Comparison of ENCODE assay signal across 19 mouse cellular contexts in genomic region chr4:85207515-85207914, GRCm38 (mm10). TPM values are rescaled to one million over a fixed set of nuclear protein-coding genes. Genes with fewer than 3 reads are reported as not detected.
DNase-seq lines count a peak whose midpoint lies in the region; ATAC-seq and TF ChIP-seq lines count a peak whose summit lies in the region.
"Had no signal": no experiment of that assay in that cellular context is flagged by ENCODE, and none has a peak within 500 bp of the region (broad histone marks: within the 10 kb centered on the region; RNA-seq: fewer than 3 reads in every experiment).

No protein-coding gene starts in this region.

- 0 out of 2 replicates have a peak, but pooled peaks cover 4% of the 10 kb centered on the region for H3K4me1 ChIP-seq in forebrain, postnatal 0 days (ENCODE audit: insufficient read depth)
- H3K4me1 ChIP-seq in forebrain, embryonic 12.5 days = 0 out of 2 replicates have a peak, but pooled peaks cover 3% of the 10 kb centered on the region
- H3K4me1 ChIP-seq in midbrain, postnatal 0 days (ENCODE audit: insufficient read depth, low read length) = 0 out of 2 replicates have a peak, but pooled peaks cover 4% of the 10 kb centered on the region
- H3K4me1 ChIP-seq in midbrain, embryonic 13.5 days (replicated peaks) = peaks cover 5% of the 10 kb centered on the region
- peaks cover 5% of the 10 kb centered on the region for H3K4me1 ChIP-seq in kidney, embryonic 15.5 days
- H3K4me1 ChIP-seq: liver, embryonic 12.5 days had no signal

- no peak for ATAC-seq in forebrain, postnatal 0 days
- no peak for ATAC-seq in forebrain, embryonic 12.5 days (ENCODE audit: low FRiP score)
- no peak for ATAC-seq in midbrain, postnatal 0 days (ENCODE audit: low FRiP score)
- no peak for ATAC-seq in midbrain, embryonic 13.5 days
- no peak for ATAC-seq in kidney, embryonic 15.5 days (replicated peaks; ENCODE audit: low FRiP score)
- ATAC-seq: liver, embryonic 12.5 days; midbrain, embryonic 15.5 days had no signal

- H3K27me3 ChIP-seq in forebrain, postnatal 0 days (ENCODE audit: insufficient read depth, low read length) = 0 out of 2 replicates have a peak, but pooled peaks cover 3% of the 10 kb centered on the region
- H3K27me3 ChIP-seq in forebrain, embryonic 12.5 days = peaks cover 45% of the 10 kb centered on the region
- no peaks in the 10 kb centered on the region for H3K27me3 ChIP-seq in midbrain, postnatal 0 days (ENCODE audit: insufficient read depth, low read length)
- H3K27me3 ChIP-seq in midbrain, embryonic 13.5 days = peaks cover 33% of the 10 kb centered on the region
- H3K27me3 ChIP-seq in kidney, embryonic 15.5 days = peaks cover 39% of the 10 kb centered on the region

- no peak overlapping the region for H3K4me3 ChIP-seq in forebrain, postnatal 0 days (ENCODE audit: low read depth, low read length)
- no peak overlapping the region for H3K4me3 ChIP-seq in forebrain, embryonic 12.5 days (replicated peaks)
- no peak overlapping the region for H3K4me3 ChIP-seq in midbrain, postnatal 0 days (ENCODE audit: low read depth, low read length)
- H3K4me3 ChIP-seq in midbrain, embryonic 13.5 days (replicated peaks) = no peak overlapping the region
- no peak overlapping the region for H3K4me3 ChIP-seq in kidney, embryonic 15.5 days (replicated peaks)
- H3K4me3 ChIP-seq: embryonic facial prominence, embryonic 13.5 days; heart, embryonic 12.5 days; limb, embryonic 12.5 days; liver, embryonic 12.5 days; megakaryocyte, embryonic 14.5 days; midbrain, embryonic 15.5 days had no signal

- 86% methylated on average over 9 of the region's 9 CpGs for WGBS in forebrain, postnatal 0 days
- WGBS in forebrain, embryonic 12.5 days = 86% methylated on average over 9 of the region's 9 CpGs
- WGBS in midbrain, postnatal 0 days = 90% methylated on average over 9 of the region's 9 CpGs
- 94% methylated on average over 9 of the region's 9 CpGs for WGBS in midbrain, embryonic 13.5 days
- WGBS in kidney, embryonic 15.5 days = 94% methylated on average over 9 of the region's 9 CpGs

- H3K9me3 ChIP-seq in forebrain, postnatal 0 days (ENCODE audit: low read length) = no peaks in the 10 kb centered on the region
- no peaks in the 10 kb centered on the region for H3K9me3 ChIP-seq in forebrain, embryonic 12.5 days
- no peaks in the 10 kb centered on the region for H3K9me3 ChIP-seq in midbrain, postnatal 0 days (ENCODE audit: low read length)
- H3K9me3 ChIP-seq in midbrain, embryonic 13.5 days = no peaks in the 10 kb centered on the region
- H3K9me3 ChIP-seq in kidney, embryonic 15.5 days (replicated peaks) = no peaks in the 10 kb centered on the region
- H3K9me3 ChIP-seq: embryonic facial prominence, embryonic 13.5 days; heart, embryonic 12.5 days; limb, embryonic 12.5 days; liver, embryonic 12.5 days; midbrain, embryonic 15.5 days had no signal

- peak overlapping the region; percentile 98; the same call in 1 of the 2 replicates for H3K4me2 ChIP-seq in forebrain, postnatal 0 days (ENCODE audit: low read depth)
- H3K4me2 ChIP-seq in forebrain, embryonic 12.5 days = no peak overlapping the region
- H3K4me2 ChIP-seq in midbrain, postnatal 0 days (ENCODE audit: low read depth, low read length, poor library complexity, severe bottlenecking) = peak overlapping the region; percentile 2; the same call in 1 of the 2 replicates
- no peak overlapping the region for H3K4me2 ChIP-seq in midbrain, embryonic 13.5 days (replicated peaks)
- no peak overlapping the region for H3K4me2 ChIP-seq in kidney, embryonic 15.5 days
- H3K4me2 ChIP-seq: embryonic facial prominence, embryonic 13.5 days; heart, embryonic 12.5 days; limb, embryonic 12.5 days; liver, embryonic 12.5 days had no signal

- H3K9ac ChIP-seq in forebrain, postnatal 0 days = no peak overlapping the region
- H3K9ac ChIP-seq in forebrain, embryonic 12.5 days = no peak overlapping the region
- no peak overlapping the region for H3K9ac ChIP-seq in midbrain, postnatal 0 days (replicated peaks; ENCODE audit: low read length, poor library complexity, severe bottlenecking)
- H3K9ac ChIP-seq in midbrain, embryonic 13.5 days (replicated peaks) = no peak overlapping the region
- H3K9ac ChIP-seq in kidney, embryonic 15.5 days = no peak overlapping the region
- H3K9ac ChIP-seq: embryonic facial prominence, embryonic 13.5 days; heart, embryonic 12.5 days; limb, embryonic 12.5 days; liver, embryonic 12.5 days; midbrain, embryonic 15.5 days had no signal

- peak; percentile 23 to 50 for DNase-seq in cerebellum, adult 18-20 months
- DNase-seq in cerebellum, postnatal 10 days = no peak
- DNase-seq in forebrain, postnatal 0 days = no peak
- DNase-seq in midbrain, postnatal 0 days (ENCODE audit: low spot score) = no peak
- no peak for DNase-seq in layer of hippocampus, adult 8-10 months (ENCODE audit: low spot score in 2 of 2)
- DNase-seq: heart, adult 11 months; kidney, adult 18-20 months; kidney, postnatal 10 days; lung, adult 2 months had no signal

- TF ChIP-seq CTCF in forebrain, postnatal 0 days (IDR thresholded peaks at IDR 0.05; ENCODE audit: low read depth) = no peak
- TF ChIP-seq CTCF in midbrain, postnatal 0 days (IDR thresholded peaks at IDR 0.05) = no peak

- no peak overlapping the region for H3K27ac ChIP-seq in forebrain, postnatal 0 days (ENCODE audit: low read depth, low read length)
- no peak overlapping the region for H3K27ac ChIP-seq in forebrain, embryonic 12.5 days
- no peak overlapping the region for H3K27ac ChIP-seq in midbrain, postnatal 0 days (ENCODE audit: low read depth, low read length)
- no peak overlapping the region for H3K27ac ChIP-seq in midbrain, embryonic 13.5 days
- H3K27ac ChIP-seq in kidney, embryonic 15.5 days = no peak overlapping the region
- H3K27ac ChIP-seq: embryonic facial prominence, embryonic 13.5 days; limb, embryonic 12.5 days; liver, embryonic 12.5 days; midbrain, embryonic 15.5 days had no signal

- H3K36me3 ChIP-seq in forebrain, postnatal 0 days (ENCODE audit: insufficient read depth) = no peaks in the 10 kb centered on the region
- no peaks in the 10 kb centered on the region for H3K36me3 ChIP-seq in forebrain, embryonic 12.5 days (replicated peaks)
- no peaks in the 10 kb centered on the region for H3K36me3 ChIP-seq in midbrain, postnatal 0 days (ENCODE audit: insufficient read depth, low read length)
- no peaks in the 10 kb centered on the region for H3K36me3 ChIP-seq in midbrain, embryonic 13.5 days
- H3K36me3 ChIP-seq in kidney, embryonic 15.5 days = no peaks in the 10 kb centered on the region
- H3K36me3 ChIP-seq: embryonic facial prominence, embryonic 13.5 days; heart, embryonic 12.5 days; limb, embryonic 12.5 days; liver, embryonic 12.5 days; midbrain, embryonic 15.5 days had no signal

RNA-seq across cellular contexts. Expression of gene Sh3gl2, which starts 2.6 kb away (rescaled TPM):
- 29.3 and 31.9 TPM in 2 replicates for total RNA-seq in forebrain, postnatal 0 days (2014; rRNA removed)
- 122 and 123 TPM in 2 replicates for polyA plus RNA-seq in forebrain, postnatal 0 days (2015; fragmentation: Nextera tagmentation; extraction: Ambion mirVana)
- 13.8 and 14.0 TPM in 2 replicates for polyA plus RNA-seq in forebrain, embryonic 12.5 days (2016; fragmentation: Nextera tagmentation; extraction: Ambion mirVana)
- total RNA-seq in midbrain, postnatal 0 days (2014; rRNA removed) = 47.4 and 50.6 TPM in 2 replicates
- polyA plus RNA-seq in midbrain, postnatal 0 days (2015; fragmentation: Nextera tagmentation; extraction: Ambion mirVana) = 123 and 132 TPM in 2 replicates
- polyA plus RNA-seq in midbrain, embryonic 13.5 days (2015; fragmentation: Nextera tagmentation; extraction: Ambion mirVana) = 33.7 and 36.0 TPM in 2 replicates
- polyA plus RNA-seq in kidney, embryonic 15.5 days (2015; fragmentation: Nextera tagmentation; extraction: Ambion mirVana) = 16.6 and 16.8 TPM in 2 replicates
- 100 to 1,000 TPM; 256 to 290 (median 273) TPM for total RNA-seq in layer of hippocampus, adult 8-10 months (2022)
- total RNA-seq: MEL had no signal

Comparison
In these comparisons a context has a peak if more than half of its experiments do, and no peak if none do; other contexts are left out.
1. DNase-seq: peak in cerebellum, adult 18-20 months (2 of 2); none in cerebellum, postnatal 10 days (0 of 2), forebrain, postnatal 0 days (single experiment), midbrain, postnatal 0 days (single experiment) and layer of hippocampus, adult 8-10 months (0 of 2).
2. H3K4me2 ChIP-seq: peak in forebrain, postnatal 0 days (single experiment) and midbrain, postnatal 0 days (single experiment); none in forebrain, embryonic 12.5 days (single experiment), midbrain, embryonic 13.5 days (single experiment) and kidney, embryonic 15.5 days (single experiment).